Comparison of ENCODE assay signal across 8 mouse cellular contexts in the genomic region with DNA sequence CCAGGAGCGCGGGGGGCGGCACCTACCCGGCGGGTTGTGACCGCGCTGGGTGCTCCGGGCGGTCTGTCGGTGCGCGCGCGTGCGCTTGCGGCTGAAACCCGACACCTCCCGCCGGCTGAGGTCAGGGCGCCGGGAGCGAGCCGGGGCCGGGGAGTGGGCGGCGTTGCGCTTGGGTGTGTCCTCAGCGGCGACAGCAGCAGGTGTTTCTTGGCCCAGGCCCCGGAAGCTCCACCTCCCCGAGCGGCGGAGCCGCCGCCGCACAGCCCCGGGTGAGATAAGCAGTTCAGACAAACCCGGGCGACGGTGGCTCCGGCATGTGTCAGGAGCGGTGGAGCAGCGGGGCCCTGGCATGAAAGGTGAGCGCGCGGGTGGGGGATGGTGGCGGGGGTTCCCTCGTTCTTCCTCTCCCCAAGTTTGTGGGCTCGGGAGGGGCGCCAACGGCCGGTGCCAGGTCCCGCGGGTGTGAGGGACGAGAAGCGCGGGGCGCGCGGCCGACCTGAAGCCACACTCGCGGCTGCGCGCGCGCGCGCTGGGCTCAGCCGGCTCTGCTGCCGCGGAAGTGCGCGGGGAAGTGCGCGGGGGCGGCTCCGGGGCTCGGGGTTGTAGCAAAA. TPM values are rescaled to one million over a fixed set of nuclear protein-coding genes. Genes with fewer than 3 reads are reported as not detected.
DNase-seq lines count a peak whose midpoint lies in the region; ATAC-seq and TF ChIP-seq lines count a peak whose summit lies in the region.

No protein-coding gene starts in this region.

- intact Hi-C loops in gastrocnemius, adult 2 months (cut with DNase I): loop anchor here (5.0 kb wide), 3 partner anchors 35 to 170 kb away; no protein-coding TSS in a partner anchor

- peak; percentile 9; the same call in 1 of the 2 replicates for ATAC-seq in hindbrain, embryonic 16.5 days
- peak; percentile 12; the same call in 1 of the 2 replicates for ATAC-seq in limb, embryonic 13.5 days (ENCODE audit: low FRiP score, low read depth)
- ATAC-seq in midbrain, embryonic 13.5 days: peak; percentile 9; the same call in 1 of the 2 replicates
- no peak for ATAC-seq in frontal cortex, adult (ENCODE audit: low TSS enrichment)

- peak overlapping the region; percentile 75 for H3K9ac ChIP-seq in hindbrain, embryonic 16.5 days (ENCODE audit: low read depth, low read length)
- peak overlapping the region; percentile 70 for H3K9ac ChIP-seq in limb, embryonic 13.5 days
- H3K9ac ChIP-seq in midbrain, embryonic 13.5 days (replicated peaks): peak overlapping the region; percentile 88

- no peaks in the 10 kb centered on the region for H3K9me3 ChIP-seq in hindbrain, embryonic 16.5 days (ENCODE audit: control insufficient read depth, low read length)
- no peaks in the 10 kb centered on the region for H3K9me3 ChIP-seq in limb, embryonic 13.5 days
- H3K9me3 ChIP-seq in midbrain, embryonic 13.5 days: no peaks in the 10 kb centered on the region

- peak overlapping the region; percentile 97 for H3K4me2 ChIP-seq in hindbrain, embryonic 16.5 days (ENCODE audit: low read length)
- H3K4me2 ChIP-seq in limb, embryonic 13.5 days (replicated peaks): peak overlapping the region; percentile 99
- peak overlapping the region; percentile 95 for H3K4me2 ChIP-seq in midbrain, embryonic 13.5 days (replicated peaks)

- H3K36me3 ChIP-seq in hindbrain, embryonic 16.5 days (ENCODE audit: control insufficient read depth, insufficient read depth, low read length): no peaks in the 10 kb centered on the region
- no peaks in the 10 kb centered on the region for H3K36me3 ChIP-seq in limb, embryonic 13.5 days
- H3K36me3 ChIP-seq in midbrain, embryonic 13.5 days: no peaks in the 10 kb centered on the region

- peak overlapping the region; percentile 97 for H3K27ac ChIP-seq in gastrocnemius, adult 2 months
- peak overlapping the region; percentile 94 for H3K27ac ChIP-seq in hindbrain, embryonic 16.5 days (ENCODE audit: low read depth, low read length)
- H3K27ac ChIP-seq in limb, embryonic 13.5 days: peak overlapping the region; percentile 81
- peak overlapping the region; percentile 99 for H3K27ac ChIP-seq in midbrain, embryonic 13.5 days

- under 1% methylated on average over 55 of the region's 79 CpGs for WGBS in hindbrain, embryonic 16.5 days
- under 1% methylated on average over 66 of the region's 79 CpGs for whole genome bisulfite sequencing in limb, embryonic 13.5 days
- under 1% methylated on average over 73 of the region's 79 CpGs for WGBS in midbrain, embryonic 13.5 days

- TF ChIP-seq CTCF in gastrocnemius, adult 2 months (IDR thresholded peaks at IDR 0.05): no peak

- H3K4me1 ChIP-seq in hindbrain, embryonic 16.5 days (ENCODE audit: control insufficient read depth, insufficient read depth, low read depth, low read length): peaks cover 74% of the 10 kb centered on the region
- peaks cover 84% of the 10 kb centered on the region for H3K4me1 ChIP-seq in limb, embryonic 13.5 days
- H3K4me1 ChIP-seq in midbrain, embryonic 13.5 days (replicated peaks): peaks cover 100% of the 10 kb centered on the region

- no peaks in the 10 kb centered on the region for H3K27me3 ChIP-seq in hindbrain, embryonic 16.5 days (replicated peaks; ENCODE audit: control insufficient read depth, insufficient read depth, low read length)
- peaks cover 19% of the 10 kb centered on the region for H3K27me3 ChIP-seq in limb, embryonic 13.5 days
- no peaks in the 10 kb centered on the region for H3K27me3 ChIP-seq in midbrain, embryonic 13.5 days

- peak; percentile 66 for DNase-seq in T-cell, adult 2 months (ENCODE audit: low spot score)
- peak; percentile 81 for DNase-seq in cerebellum, adult 8-10 months
- DNase-seq in gastrocnemius, adult 2 months: peak; percentile 96
- peak; percentile 79 for DNase-seq in spleen, adult 18-20 months

- peak overlapping the region; percentile 86 for H3K4me3 ChIP-seq in gastrocnemius, adult 2 months
- peak overlapping the region; percentile 62 for H3K4me3 ChIP-seq in hindbrain, embryonic 16.5 days (ENCODE audit: low read length)
- peak overlapping the region; percentile 61 for H3K4me3 ChIP-seq in limb, embryonic 13.5 days
- H3K4me3 ChIP-seq in midbrain, embryonic 13.5 days (replicated peaks): peak overlapping the region; percentile 61

RNA-seq across cellular contexts. Expression of gene Gins2, which starts 51.8 kb away (rescaled TPM):
- total RNA-seq in gastrocnemius, adult 2 months (2021): under 1 TPM; 0.36 to 0.67 TPM
- polyA plus RNA-seq in hindbrain, embryonic 16.5 days (2015; fragmentation: Nextera tagmentation; extraction: Ambion mirVana): 20.6 and 22.0 TPM in 2 replicates
- polyA plus RNA-seq in limb, embryonic 13.5 days (2015; fragmentation: Nextera tagmentation; extraction: Ambion mirVana): 104 and 108 TPM in 2 replicates
- polyA plus RNA-seq in midbrain, embryonic 13.5 days (2015; fragmentation: Nextera tagmentation; extraction: Ambion mirVana): 36.7 and 37.9 TPM in 2 replicates
